ENCODE assay signal across 13 mouse cellular contexts in genomic region chr1:64787701-64788515, GRCm38 (mm10). TPM values are rescaled to one million over a fixed set of nuclear protein-coding genes. Genes with fewer than 3 reads are reported as not detected.
DNase-seq lines count a peak whose midpoint lies in the region; ATAC-seq lines count a peak whose summit lies in the region.
"Had no signal": no experiment of that assay in that cellular context is flagged by ENCODE, and none has a peak within 500 bp of the region (broad histone marks: within the 10 kb centered on the region; RNA-seq: fewer than 3 reads in every experiment).

No protein-coding gene starts in this region.

- no peaks in the 10 kb centered on the region for H3K36me3 ChIP-seq in embryonic facial prominence, embryonic 14.5 days (ENCODE audit: control insufficient read depth, insufficient read depth, low read length)
- no peaks in the 10 kb centered on the region for H3K36me3 ChIP-seq in embryonic facial prominence, embryonic 10.5 days (replicated peaks)
- H3K36me3 ChIP-seq in intestine, embryonic 15.5 days, result no peaks in the 10 kb centered on the region
- H3K36me3 ChIP-seq in kidney, embryonic 16.5 days (ENCODE audit: insufficient read depth, low read length), result no peaks in the 10 kb centered on the region
- H3K36me3 ChIP-seq in liver, embryonic 16.5 days (ENCODE audit: control insufficient read depth, insufficient read depth), result no peaks in the 10 kb centered on the region
- H3K36me3 ChIP-seq in midbrain, embryonic 14.5 days (ENCODE audit: control insufficient read depth, insufficient read depth, low read length), result no peaks in the 10 kb centered on the region
- H3K36me3 ChIP-seq in forebrain, embryonic 10.5 days (replicated peaks), result no peaks in the 10 kb centered on the region
- H3K36me3 ChIP-seq: forebrain, embryonic 12.5 days had no signal

- 0 out of 2 replicates have a peak, but pooled peaks have one; percentile 14 for ATAC-seq in embryonic facial prominence, embryonic 14.5 days (ENCODE audit: low read depth)
- peak; percentile 98 for ATAC-seq in intestine, embryonic 15.5 days
- peak; percentile 99 for ATAC-seq in kidney, embryonic 16.5 days (ENCODE audit: low FRiP score, low TSS enrichment)
- peak; percentile 97 for ATAC-seq in liver, embryonic 16.5 days (ENCODE audit: low read depth)
- ATAC-seq in midbrain, embryonic 14.5 days (ENCODE audit: low FRiP score, low TSS enrichment), result no peak

- no peaks in the 10 kb centered on the region for H3K9me3 ChIP-seq in embryonic facial prominence, embryonic 14.5 days (ENCODE audit: control insufficient read depth, low read length)
- H3K9me3 ChIP-seq in embryonic facial prominence, embryonic 10.5 days, result no peaks in the 10 kb centered on the region
- H3K9me3 ChIP-seq in intestine, embryonic 15.5 days, result no peaks in the 10 kb centered on the region
- H3K9me3 ChIP-seq in kidney, embryonic 16.5 days (ENCODE audit: low read length), result no peaks in the 10 kb centered on the region
- no peaks in the 10 kb centered on the region for H3K9me3 ChIP-seq in liver, embryonic 16.5 days (replicated peaks; ENCODE audit: control insufficient read depth, low read length)
- no peaks in the 10 kb centered on the region for H3K9me3 ChIP-seq in midbrain, embryonic 14.5 days (ENCODE audit: control insufficient read depth, low read length)
- H3K9me3 ChIP-seq in forebrain, embryonic 10.5 days, result no peaks in the 10 kb centered on the region
- H3K9me3 ChIP-seq: forebrain, embryonic 12.5 days had no signal

- H3K4me2 ChIP-seq in embryonic facial prominence, embryonic 14.5 days (ENCODE audit: low read depth, low read length), result no peak overlapping the region
- peak overlapping the region; percentile 2; the same call in 1 of the 2 replicates for H3K4me2 ChIP-seq in intestine, embryonic 15.5 days (replicated peaks)
- H3K4me2 ChIP-seq in kidney, embryonic 16.5 days (replicated peaks; ENCODE audit: low read depth, low read length), result no peak overlapping the region
- no peak overlapping the region for H3K4me2 ChIP-seq in liver, embryonic 16.5 days (ENCODE audit: low read depth, low read length)
- no peak overlapping the region for H3K4me2 ChIP-seq in midbrain, embryonic 14.5 days (ENCODE audit: low read length)
- H3K4me2 ChIP-seq: forebrain, embryonic 12.5 days had no signal

- DNase-seq in embryonic facial prominence, embryonic 14.5 days (ENCODE audit: low spot score), result no peak
- DNase-seq in embryonic facial prominence, embryonic 10.5 days (ENCODE audit: low spot score), result no peak
- no peak for DNase-seq in midbrain, embryonic 14.5 days
- DNase-seq in B cell, adult 2 months, result no peak
- no peak for DNase-seq in forebrain, embryonic 10.5 days (ENCODE audit: extremely low spot score, low spot score)
- DNase-seq: gastrocnemius, postnatal 36 days; heart, postnatal 4 days had no signal

- no peak overlapping the region for H3K4me3 ChIP-seq in embryonic facial prominence, embryonic 14.5 days (ENCODE audit: low read depth, low read length)
- H3K4me3 ChIP-seq in embryonic facial prominence, embryonic 10.5 days, result no peak overlapping the region
- H3K4me3 ChIP-seq in intestine, embryonic 15.5 days (replicated peaks), result no peak overlapping the region
- H3K4me3 ChIP-seq in kidney, embryonic 16.5 days (ENCODE audit: low read length), result no peak overlapping the region
- H3K4me3 ChIP-seq in liver, embryonic 16.5 days (ENCODE audit: low read depth, low read length), result no peak overlapping the region
- no peak overlapping the region for H3K4me3 ChIP-seq in midbrain, embryonic 14.5 days (replicated peaks; ENCODE audit: low read depth, low read length)
- no peak overlapping the region for H3K4me3 ChIP-seq in forebrain, embryonic 10.5 days
- H3K4me3 ChIP-seq: forebrain, embryonic 12.5 days had no signal

- H3K27ac ChIP-seq in embryonic facial prominence, embryonic 14.5 days (replicated peaks; ENCODE audit: low read depth, low read length), result no peak overlapping the region
- H3K27ac ChIP-seq in embryonic facial prominence, embryonic 10.5 days (replicated peaks), result no peak overlapping the region
- H3K27ac ChIP-seq in intestine, embryonic 15.5 days, result peak overlapping the region; percentile 68
- peak overlapping the region; percentile 87 for H3K27ac ChIP-seq in kidney, embryonic 16.5 days (ENCODE audit: low read length)
- H3K27ac ChIP-seq in liver, embryonic 16.5 days (ENCODE audit: low read length), result peak overlapping the region; percentile 76
- no peak overlapping the region for H3K27ac ChIP-seq in midbrain, embryonic 14.5 days (replicated peaks; ENCODE audit: low read depth, low read length)
- no peak overlapping the region for H3K27ac ChIP-seq in forebrain, embryonic 10.5 days
- H3K27ac ChIP-seq: forebrain, embryonic 12.5 days; macrophage had no signal

- 69% methylated on average over 6 of the region's 6 CpGs for WGBS in embryonic facial prominence, embryonic 14.5 days
- 82% methylated on average over 6 of the region's 6 CpGs for WGBS in embryonic facial prominence, embryonic 10.5 days
- 52% methylated on average over 6 of the region's 6 CpGs for WGBS in intestine, embryonic 15.5 days
- 63% methylated on average over 6 of the region's 6 CpGs for WGBS in kidney, embryonic 16.5 days
- 53% methylated on average over 6 of the region's 6 CpGs for WGBS in liver, embryonic 16.5 days (ENCODE audit: insufficient replicate concordance)
- WGBS in midbrain, embryonic 14.5 days, result 73% methylated on average over 6 of the region's 6 CpGs
- WGBS in forebrain, embryonic 10.5 days, result 85% methylated on average over 6 of the region's 6 CpGs

- no peaks in the 10 kb centered on the region for H3K27me3 ChIP-seq in embryonic facial prominence, embryonic 14.5 days (replicated peaks; ENCODE audit: control insufficient read depth, insufficient read depth, low read length)
- no peaks in the 10 kb centered on the region for H3K27me3 ChIP-seq in embryonic facial prominence, embryonic 10.5 days (replicated peaks; ENCODE audit: low read depth, poor library complexity, severe bottlenecking)
- no peaks in the 10 kb centered on the region for H3K27me3 ChIP-seq in intestine, embryonic 15.5 days (replicated peaks)
- no peaks in the 10 kb centered on the region for H3K27me3 ChIP-seq in kidney, embryonic 16.5 days (ENCODE audit: insufficient read depth, low read length)
- no peaks in the 10 kb centered on the region for H3K27me3 ChIP-seq in liver, embryonic 16.5 days (ENCODE audit: control insufficient read depth, insufficient read depth, low read depth, low read length)
- H3K27me3 ChIP-seq in midbrain, embryonic 14.5 days (ENCODE audit: control insufficient read depth, insufficient read depth, low read length), result no peaks in the 10 kb centered on the region
- H3K27me3 ChIP-seq in forebrain, embryonic 10.5 days (ENCODE audit: poor library complexity, severe bottlenecking), result peaks cover 32% of the 10 kb centered on the region
- H3K27me3 ChIP-seq: CH12.LX had no signal

- H3K9ac ChIP-seq in embryonic facial prominence, embryonic 14.5 days (ENCODE audit: low read depth, low read length), result no peak overlapping the region
- no peak overlapping the region for H3K9ac ChIP-seq in intestine, embryonic 15.5 days
- 0 out of 2 replicates have a peak overlapping the region, but pooled peaks have one; percentile 7 for H3K9ac ChIP-seq in kidney, embryonic 16.5 days (replicated peaks; ENCODE audit: low read length)
- no peak overlapping the region for H3K9ac ChIP-seq in liver, embryonic 16.5 days (ENCODE audit: low read depth, low read length)
- H3K9ac ChIP-seq in midbrain, embryonic 14.5 days (replicated peaks; ENCODE audit: low read length), result no peak overlapping the region
- H3K9ac ChIP-seq: forebrain, embryonic 12.5 days had no signal

- H3K4me1 ChIP-seq in embryonic facial prominence, embryonic 14.5 days (ENCODE audit: control insufficient read depth, insufficient read depth, low read length), result peaks cover 20% of the 10 kb centered on the region
- H3K4me1 ChIP-seq in embryonic facial prominence, embryonic 10.5 days, result peaks cover 30% of the 10 kb centered on the region
- peaks cover 23% of the 10 kb centered on the region for H3K4me1 ChIP-seq in intestine, embryonic 15.5 days (replicated peaks)
- H3K4me1 ChIP-seq in kidney, embryonic 16.5 days (ENCODE audit: insufficient read depth, low read length), result peaks cover 40% of the 10 kb centered on the region
- H3K4me1 ChIP-seq in liver, embryonic 16.5 days (ENCODE audit: control insufficient read depth, low read depth, low read length), result peaks cover 6% of the 10 kb centered on the region
- no peaks in the 10 kb centered on the region; the same call in 1 of the 2 replicates for H3K4me1 ChIP-seq in midbrain, embryonic 14.5 days (ENCODE audit: control insufficient read depth, insufficient read depth, low read length)
- H3K4me1 ChIP-seq in forebrain, embryonic 10.5 days, result peaks cover 19% of the 10 kb centered on the region

RNA-seq across cellular contexts. Expression of gene Fzd5, which starts 50.4 kb away (rescaled TPM):
- polyA plus RNA-seq in embryonic facial prominence, embryonic 14.5 days (2014; fragmentation: Nextera tagmentation; extraction: Ambion mirVana), result 2.6 and 2.8 TPM in 2 replicates
- polyA plus RNA-seq in embryonic facial prominence, embryonic 10.5 days (2016; fragmentation: Nextera tagmentation; extraction: Ambion mirVana), result 1.8 and 2.0 TPM in 2 replicates
- 7.1 and 8.0 TPM in 2 replicates for polyA plus RNA-seq in intestine, embryonic 15.5 days (2015; fragmentation: Nextera tagmentation; extraction: Ambion mirVana)
- polyA plus RNA-seq in kidney, embryonic 16.5 days (2015; fragmentation: Nextera tagmentation; extraction: Ambion mirVana), result 2.1 and 2.4 TPM in 2 replicates
- polyA plus RNA-seq in liver, embryonic 16.5 days (2015; fragmentation: Nextera tagmentation; extraction: Ambion mirVana), result 1.9 and 2.2 TPM in 2 replicates
- polyA plus RNA-seq in midbrain, embryonic 14.5 days (2014; fragmentation: Nextera tagmentation; extraction: Ambion mirVana), result 0.16 and 0.30 TPM in 2 replicates
- 1.4 and 2.3 TPM in 2 replicates for polyA plus RNA-seq in forebrain, embryonic 10.5 days (2016; fragmentation: Nextera tagmentation; extraction: Ambion mirVana)

Comparison
In these comparisons a context has a peak if more than half of its experiments do, and no peak if none do; other contexts are left out.
1. H3K27ac ChIP-seq: peak in intestine, embryonic 15.5 days (single experiment), kidney, embryonic 16.5 days (single experiment) and liver, embryonic 16.5 days (single experiment); none in embryonic facial prominence, embryonic 14.5 days (single experiment), embryonic facial prominence, embryonic 10.5 days (single experiment), midbrain, embryonic 14.5 days (single experiment) and forebrain, embryonic 10.5 days (single experiment).